Mouse (Mus musculus) myocyte (in vitro differentiated cells): Measurements from ENCODE around the gene Cers5.

ENCODE experiments used
- POLR2A ChIP-seq: IDR thresholded peaks from one replicate; pipeline ENCODE4 v1.6.1; 2011; ENCODE audit warnings: low read depth, mild to moderate bottlenecking, control low read depth, moderate library complexity; ENCODE audit not compliant: insufficient read length
- REST ChIP-seq: IDR thresholded peaks from one replicate; pipeline ENCODE4 v1.6.1; 2011; ENCODE audit warnings: mild to moderate bottlenecking, control low read depth, moderate library complexity; ENCODE audit not compliant: insufficient read depth, insufficient read length

GRCm38 (mm10) chr15:99767467-99767866, 5.2 kb downstream of the Cers5 start:
- TF ChIP-seq REST (no peak), POLR2A (no peak)
